Mouse (Mus musculus): ENCODE measurements at regions not wholly inside any gene's neighbourhood (a gene's known extent, or its start where the extent isn't known, plus 50 kb on each side); places are given as distances from the start of the nearest gene placed in this dataset.
"Not testable (repeated sequence)": the region's sequence is repeated elsewhere in the genome, so short reads cannot be mapped to it uniquely, and the experiment has no call there.

- peak in 1 of 2 experiments; percentile 45 for DNase-seq
These were observed 58.7 kb upstream of the Olig3 start for GRCm38 (mm10) chr10:19297669-19298068.

- DNase-seq: no peak
These were observed 60.8 kb upstream of the Olig3 start for GRCm38 (mm10) chr10:19295388-19296013.

- DNase-seq: no peak
These were observed 64.9 kb upstream of the Olig3 start for GRCm38 (mm10) chr10:19291474-19291873.

GRCm38 (mm10) chr10:19291039-19291438 lies 65.3 kb upstream of the Olig3 start:
- not testable (repeated sequence) for DNase-seq

DNA sequence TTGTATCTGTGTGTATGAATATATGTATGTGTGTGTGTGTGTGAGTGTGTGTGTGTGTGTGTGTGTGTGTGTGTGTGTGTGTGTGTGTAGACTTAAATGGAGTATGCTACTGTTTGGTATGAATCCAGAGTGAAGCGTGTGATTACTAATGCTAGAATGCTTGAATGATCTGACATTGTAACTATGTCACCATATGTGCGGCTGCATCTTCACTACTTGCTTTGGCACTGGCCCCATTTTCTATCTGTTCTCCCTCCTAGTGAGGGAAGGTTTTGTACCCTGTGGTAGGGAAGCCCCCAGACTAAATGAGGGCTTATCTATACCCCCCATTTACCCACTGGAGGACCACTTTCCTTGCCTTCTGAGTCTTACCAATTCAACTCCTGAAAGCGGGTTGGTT lies 74.2 kb upstream of the Olig3 start:
- no peak for DNase-seq

- no peak for DNase-seq
These were observed 75.3 kb upstream of the Olig3 start for GRCm38 (mm10) chr10:19281021-19281420.

DNA sequence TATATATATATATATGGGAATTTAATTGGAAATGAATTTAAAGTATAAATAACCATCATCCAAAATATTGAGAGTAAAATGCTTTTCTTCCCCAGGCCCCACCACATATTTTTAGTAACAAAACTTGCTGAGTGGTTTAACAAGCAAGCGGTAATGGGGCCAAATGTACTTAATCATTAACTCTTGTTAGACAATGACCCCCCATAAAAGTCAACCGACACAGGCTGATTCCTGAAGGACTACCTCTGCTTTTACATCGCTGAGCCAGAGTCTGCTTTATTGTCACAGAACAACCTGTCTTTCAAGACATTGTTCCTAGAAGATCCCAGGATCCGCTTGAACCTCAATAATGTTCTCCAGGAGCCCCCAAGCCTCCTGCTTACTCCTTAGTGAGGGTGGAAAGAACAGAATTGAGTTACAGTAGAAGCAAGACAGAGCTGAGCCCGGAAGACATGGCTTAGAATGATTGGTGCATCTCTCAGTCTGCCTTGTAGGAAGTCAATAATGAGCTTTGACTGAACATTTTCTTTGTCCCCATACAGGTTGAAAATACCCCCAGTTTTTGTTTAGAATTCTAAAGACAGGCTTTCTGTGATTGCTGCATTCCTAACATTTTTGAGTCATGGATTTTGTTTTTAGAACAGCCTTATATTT lies 78.0 kb upstream of the Olig3 start:
- no peak for DNase-seq

DNA sequence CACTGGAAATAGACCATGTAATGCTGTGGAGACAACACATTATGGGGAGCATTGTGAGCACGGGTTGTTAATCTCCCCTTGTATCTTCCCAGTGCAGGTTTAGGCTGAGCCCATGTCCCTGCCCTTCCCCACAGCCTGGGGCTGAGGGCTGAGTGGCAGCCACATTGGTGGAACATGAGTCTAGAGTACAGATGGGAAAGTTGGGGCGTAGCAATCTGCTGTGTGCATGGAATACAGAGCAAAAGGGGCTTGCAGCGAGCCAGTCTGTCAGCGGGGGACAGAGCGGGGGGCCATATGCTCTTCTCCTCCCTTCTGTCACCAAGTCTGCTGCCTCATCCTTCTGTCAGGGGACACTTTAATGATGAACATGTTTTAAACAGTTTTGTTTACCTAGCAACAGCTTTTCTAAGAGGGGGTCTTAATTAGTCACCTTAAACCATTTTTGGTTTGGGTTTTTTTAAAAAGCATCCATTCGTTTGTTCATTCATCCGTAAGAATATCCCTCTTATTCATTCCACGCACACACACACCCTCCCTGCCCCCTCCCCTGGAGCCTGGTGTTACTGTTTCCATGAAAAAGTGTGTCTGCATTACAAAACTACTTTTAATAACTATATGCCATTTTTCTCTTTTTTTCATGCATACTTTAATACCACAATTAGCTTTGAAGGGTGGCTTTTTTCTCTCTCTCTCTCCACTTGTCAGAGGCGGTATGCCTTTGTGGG lies 79.1 kb upstream of the Olig3 start:
- DNase-seq: no peak

DNA sequence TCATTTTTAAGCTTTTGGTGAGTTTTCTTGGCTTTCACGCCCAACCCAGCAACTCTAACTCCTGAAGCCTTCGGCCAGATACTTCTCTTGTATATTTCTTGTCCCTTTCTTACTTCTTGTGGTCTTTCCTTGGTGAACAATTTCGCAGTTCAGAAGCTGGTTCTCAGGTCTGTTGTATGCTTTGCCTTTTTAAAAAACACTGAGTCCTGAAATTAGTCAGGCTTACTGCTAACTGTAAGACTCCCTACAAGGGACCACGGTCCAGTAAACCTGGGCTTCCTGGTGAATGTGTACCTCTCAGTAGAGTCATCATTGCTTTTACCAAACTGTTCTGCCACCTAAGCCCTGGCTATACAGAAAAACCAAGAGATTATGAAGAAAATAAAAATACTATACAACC lies 81.3 kb upstream of the Olig3 start:
- no peak for DNase-seq

- no peak for DNase-seq
These were observed 86.9 kb upstream of the Olig3 start for GRCm38 (mm10) chr10:19269418-19269817.

DNA sequence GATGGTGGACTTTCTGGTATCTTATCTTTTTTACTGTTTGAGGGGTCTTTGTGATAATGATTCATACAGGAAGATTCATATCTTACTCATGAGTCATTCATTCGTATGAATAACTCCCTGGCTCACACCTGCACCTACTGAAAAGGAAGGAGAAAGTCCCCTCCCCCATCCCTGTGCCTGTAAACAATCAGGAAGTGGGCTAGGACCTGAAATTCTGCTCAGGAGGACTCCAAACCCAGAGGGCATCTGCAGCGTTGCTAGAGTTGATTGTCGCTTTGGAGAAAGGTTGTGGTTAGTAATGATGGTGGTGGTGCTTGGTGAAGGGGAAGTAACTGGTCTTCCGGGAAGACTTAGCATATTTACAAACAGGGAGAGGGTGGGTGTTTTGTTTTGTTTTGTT lies 88.3 kb upstream of the Olig3 start:
- DNase-seq: no peak

- DNase-seq: peak; percentile 33 to 39
These were observed 116.1 kb upstream of the Olig3 start for GRCm38 (mm10) chr10:19240102-19240759.

GRCm38 (mm10) chr10:19216240-19216639 lies 140.1 kb upstream of the Olig3 start:
- no peak for DNase-seq

DNA sequence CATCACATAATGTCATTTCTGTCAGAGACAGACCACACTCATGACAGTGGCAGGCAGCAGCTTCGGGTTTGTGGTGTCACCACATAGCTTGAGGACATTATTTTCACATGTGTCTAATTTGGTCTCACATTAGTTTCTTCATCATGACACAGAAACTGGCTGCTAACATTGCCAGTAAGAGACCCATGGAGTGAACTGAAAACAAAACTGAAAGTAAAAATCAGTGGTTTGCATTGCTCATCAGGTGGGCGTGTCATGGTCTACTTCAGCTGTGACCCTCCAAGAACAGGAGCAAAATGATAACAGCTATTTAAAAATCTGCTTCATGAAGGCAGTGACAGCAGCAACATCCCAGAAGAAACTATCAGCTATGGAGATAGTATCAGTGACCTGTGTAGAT lies 146.6 kb upstream of the Olig3 start:
- no peak for DNase-seq

DNA sequence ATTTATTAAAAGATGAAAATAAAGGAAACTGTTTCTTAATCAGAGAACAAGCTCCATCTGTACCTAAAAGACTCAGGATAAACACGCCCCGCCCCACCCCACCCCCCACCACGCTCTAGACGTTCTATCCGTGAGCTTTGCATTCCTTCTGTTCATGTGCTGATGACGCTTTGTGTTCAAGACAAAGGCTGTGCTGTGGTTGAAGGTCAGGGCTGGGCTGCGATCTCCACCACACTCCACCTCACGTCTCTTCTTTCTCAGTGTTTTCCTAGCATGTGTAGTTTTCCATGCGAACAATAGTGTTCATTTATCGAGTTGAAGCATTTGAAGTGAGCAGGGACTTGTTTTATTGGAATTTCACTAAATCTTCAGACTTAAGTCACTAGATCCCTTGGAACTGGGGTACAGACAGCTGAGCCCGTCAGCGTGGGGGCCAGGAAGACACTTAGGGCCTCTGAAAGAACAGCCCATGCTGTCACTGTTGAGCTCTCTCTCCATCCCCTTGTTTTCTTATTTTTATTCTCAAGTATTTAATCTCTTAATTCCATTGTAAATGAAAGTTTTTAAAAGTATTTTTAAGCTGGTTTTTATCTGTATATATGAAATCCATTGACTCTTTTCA lies 148.1 kb upstream of the Olig3 start:
- no peak for DNase-seq

- DNase-seq: no peak
These were observed 148.8 kb upstream of the Olig3 start for GRCm38 (mm10) chr10:19207505-19207904.

GRCm38 (mm10) chr10:19200311-19200710 lies 156.0 kb upstream of the Olig3 start:
- no peak for DNase-seq

- DNase-seq: no peak
These were observed 160.7 kb upstream of the Olig3 start for GRCm38 (mm10) chr10:19195676-19196075.

- DNase-seq: no peak
These were observed 161.7 kb upstream of the Olig3 start for GRCm38 (mm10) chr10:19194646-19195045.

- no peak for DNase-seq
These were observed 163.2 kb upstream of the Olig3 start for GRCm38 (mm10) chr10:19192971-19193758.

DNA sequence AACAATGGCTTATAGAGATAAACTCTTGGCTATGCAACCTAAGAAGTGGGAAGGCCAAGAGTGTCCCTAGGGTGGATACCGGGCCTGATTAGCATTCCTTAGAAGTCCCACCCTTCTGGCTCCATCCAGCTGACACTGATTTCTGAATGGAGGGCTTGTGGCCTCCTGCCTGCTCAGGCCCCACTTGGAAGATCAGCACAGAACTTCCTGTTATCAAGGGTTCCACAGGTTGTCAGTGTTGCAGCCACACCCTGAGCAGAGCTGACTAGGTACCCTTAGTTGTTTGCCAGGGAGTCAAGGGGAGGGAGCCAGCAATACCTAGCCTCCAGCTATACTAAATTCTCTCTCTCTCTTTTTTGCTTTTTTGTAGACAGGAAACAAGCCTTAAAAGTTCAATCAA lies 164.1 kb upstream of the Olig3 start:
- DNase-seq: no peak

- DNase-seq: peak in 1 of 2 experiments; percentile 8
These were observed 168.1 kb upstream of the Olig3 start for GRCm38 (mm10) chr10:19188082-19188742.
